Comparison of ENCODE assay signal across 19 mouse cellular contexts in genomic region chr3:158168454-158168853, GRCm38 (mm10).
DNase-seq lines count a peak whose midpoint lies in the region; ATAC-seq and TF ChIP-seq lines count a peak whose summit lies in the region.
"Had no signal": no experiment of that assay in that cellular context is flagged by ENCODE, and none has a peak within 500 bp of the region (broad histone marks: within the 10 kb centered on the region; RNA-seq: fewer than 3 reads in every experiment).

No protein-coding gene starts in this region.

- no peak for TF ChIP-seq CTCF in liver, postnatal 0 days (IDR thresholded peaks at IDR 0.05; ENCODE audit: low read depth)

- peak; percentile 61; the same call in 1 of the 2 replicates for ATAC-seq in forebrain, embryonic 12.5 days (ENCODE audit: low FRiP score)
- no peak for ATAC-seq in forebrain, embryonic 13.5 days
- ATAC-seq in forebrain, embryonic 15.5 days (replicated peaks): peak; percentile 37; the same call in 1 of the 2 replicates
- peak; percentile 62; the same call in 1 of the 2 replicates for ATAC-seq in midbrain, embryonic 15.5 days (replicated peaks)
- no peak for ATAC-seq in liver, postnatal 0 days
- ATAC-seq: inflammation-experienced regulatory T-cells, adult 6 months had no signal

- peaks cover 4% of the 10 kb centered on the region for H3K4me1 ChIP-seq in forebrain, embryonic 12.5 days
- peaks cover 4% of the 10 kb centered on the region; the same call in 1 of the 2 replicates for H3K4me1 ChIP-seq in forebrain, embryonic 13.5 days
- H3K4me1 ChIP-seq in forebrain, embryonic 15.5 days: peaks cover 4% of the 10 kb centered on the region
- no peaks in the 10 kb centered on the region for H3K4me1 ChIP-seq in midbrain, embryonic 15.5 days
- no peaks in the 10 kb centered on the region for H3K4me1 ChIP-seq in liver, postnatal 0 days (ENCODE audit: insufficient read depth)
- H3K4me1 ChIP-seq: embryonic facial prominence, embryonic 15.5 days; limb, embryonic 13.5 days; liver, embryonic 15.5 days had no signal

- no peak overlapping the region for H3K4me3 ChIP-seq in forebrain, embryonic 12.5 days (replicated peaks)
- no peak overlapping the region for H3K4me3 ChIP-seq in forebrain, embryonic 13.5 days
- H3K4me3 ChIP-seq in forebrain, embryonic 15.5 days: no peak overlapping the region
- H3K4me3 ChIP-seq in midbrain, embryonic 15.5 days: no peak overlapping the region
- H3K4me3 ChIP-seq in liver, postnatal 0 days (ENCODE audit: low read depth, low read length): no peak overlapping the region
- H3K4me3 ChIP-seq: embryonic facial prominence, embryonic 15.5 days; left cerebral cortex, adult 2 months; limb, embryonic 13.5 days; liver, embryonic 15.5 days had no signal

- no peaks in the 10 kb centered on the region for H3K27me3 ChIP-seq in forebrain, embryonic 12.5 days
- H3K27me3 ChIP-seq in forebrain, embryonic 13.5 days: no peaks in the 10 kb centered on the region
- H3K27me3 ChIP-seq in forebrain, embryonic 15.5 days: no peaks in the 10 kb centered on the region
- H3K27me3 ChIP-seq in midbrain, embryonic 15.5 days (replicated peaks): no peaks in the 10 kb centered on the region
- H3K27me3 ChIP-seq in liver, postnatal 0 days (ENCODE audit: insufficient read depth, low read length): no peaks in the 10 kb centered on the region
- H3K27me3 ChIP-seq: CH12.LX; embryonic facial prominence, embryonic 15.5 days; limb, embryonic 13.5 days; liver, embryonic 15.5 days had no signal

- TF ChIP-seq EP300 in liver, postnatal 0 days (IDR thresholded peaks at IDR 0.05; ENCODE audit: low read depth): no peak

- no peaks in the 10 kb centered on the region for H3K36me3 ChIP-seq in forebrain, embryonic 12.5 days (replicated peaks)
- no peaks in the 10 kb centered on the region for H3K36me3 ChIP-seq in forebrain, embryonic 13.5 days (ENCODE audit: poor library complexity, severe bottlenecking)
- peaks cover 3% of the 10 kb centered on the region; the same call in 1 of the 2 replicates for H3K36me3 ChIP-seq in forebrain, embryonic 15.5 days
- no peaks in the 10 kb centered on the region; the same call in 1 of the 2 replicates for H3K36me3 ChIP-seq in midbrain, embryonic 15.5 days (replicated peaks)
- no peaks in the 10 kb centered on the region for H3K36me3 ChIP-seq in liver, postnatal 0 days (replicated peaks; ENCODE audit: insufficient read depth, low read length)
- H3K36me3 ChIP-seq: embryonic facial prominence, embryonic 15.5 days; limb, embryonic 13.5 days; liver, embryonic 15.5 days had no signal

- no peaks in the 10 kb centered on the region for H3K9me3 ChIP-seq in forebrain, embryonic 12.5 days
- no peaks in the 10 kb centered on the region for H3K9me3 ChIP-seq in forebrain, embryonic 13.5 days (replicated peaks)
- H3K9me3 ChIP-seq in forebrain, embryonic 15.5 days: no peaks in the 10 kb centered on the region
- H3K9me3 ChIP-seq in midbrain, embryonic 15.5 days: no peaks in the 10 kb centered on the region
- H3K9me3 ChIP-seq in liver, postnatal 0 days (ENCODE audit: low read length): no peaks in the 10 kb centered on the region
- H3K9me3 ChIP-seq: embryonic facial prominence, embryonic 15.5 days; limb, embryonic 13.5 days; liver, embryonic 15.5 days had no signal

- H3K27ac ChIP-seq in forebrain, embryonic 12.5 days: no peak overlapping the region
- no peak overlapping the region for H3K27ac ChIP-seq in forebrain, embryonic 13.5 days
- H3K27ac ChIP-seq in forebrain, embryonic 15.5 days (replicated peaks): no peak overlapping the region
- no peak overlapping the region for H3K27ac ChIP-seq in midbrain, embryonic 15.5 days
- no peak overlapping the region for H3K27ac ChIP-seq in liver, postnatal 0 days (ENCODE audit: low read depth)
- H3K27ac ChIP-seq: embryonic facial prominence, embryonic 15.5 days; left cerebral cortex, adult 2 months; limb, embryonic 13.5 days; liver, embryonic 15.5 days had no signal

- H3K4me2 ChIP-seq in forebrain, embryonic 12.5 days: no peak overlapping the region
- H3K4me2 ChIP-seq in forebrain, embryonic 13.5 days: no peak overlapping the region
- no peak overlapping the region for H3K4me2 ChIP-seq in forebrain, embryonic 15.5 days (replicated peaks)
- no peak overlapping the region for H3K4me2 ChIP-seq in midbrain, embryonic 15.5 days
- H3K4me2 ChIP-seq in liver, postnatal 0 days (ENCODE audit: low read depth, low read length): no peak overlapping the region
- H3K4me2 ChIP-seq: embryonic facial prominence, embryonic 15.5 days; limb, embryonic 13.5 days; liver, embryonic 15.5 days had no signal

- no peak overlapping the region for H3K9ac ChIP-seq in forebrain, embryonic 12.5 days
- H3K9ac ChIP-seq in forebrain, embryonic 13.5 days: no peak overlapping the region
- H3K9ac ChIP-seq in forebrain, embryonic 15.5 days (replicated peaks): no peak overlapping the region
- H3K9ac ChIP-seq in midbrain, embryonic 15.5 days: no peak overlapping the region
- no peak overlapping the region for H3K9ac ChIP-seq in liver, postnatal 0 days (replicated peaks)
- H3K9ac ChIP-seq: embryonic facial prominence, embryonic 15.5 days; limb, embryonic 13.5 days; liver, embryonic 15.5 days had no signal

- WGBS in forebrain, embryonic 12.5 days: 47% methylated on average over 4 of the region's 4 CpGs
- WGBS in forebrain, embryonic 13.5 days: 40% methylated on average over 4 of the region's 4 CpGs
- WGBS in forebrain, embryonic 15.5 days: 42% methylated on average over 4 of the region's 4 CpGs
- 53% methylated on average over 4 of the region's 4 CpGs for WGBS in midbrain, embryonic 15.5 days
- 79% methylated on average over 4 of the region's 4 CpGs for WGBS in liver, postnatal 0 days (ENCODE audit: insufficient replicate concordance)

- peak; percentile 6 for DNase-seq in adipocyte (ENCODE audit: low spot score)
- DNase-seq in liver, postnatal 0 days: no peak
- DNase-seq in Muller cell, postnatal 12 days (ENCODE audit: inconsistent ontology term): no peak
- DNase-seq in thymus, postnatal 10 days (ENCODE audit: low spot score in 2 of 2): no peak
- DNase-seq: cerebellum, adult 11 months; cerebellum, postnatal 36 days; kidney, adult 9 months; lung, postnatal 14 days; thymus, adult 2 months had no signal

Comparison
In these comparisons a context has a peak if more than half of its experiments do, and no peak if none do; other contexts are left out.
1. ATAC-seq: peak in forebrain, embryonic 12.5 days (single experiment), forebrain, embryonic 15.5 days (single experiment) and midbrain, embryonic 15.5 days (single experiment); none in forebrain, embryonic 13.5 days (single experiment) and liver, postnatal 0 days (single experiment).